Mouse (Mus musculus) CH12.LX (cell line): ENCODE measurements around the gene Lman1l. TPM values are rescaled to one million over a fixed set of nuclear protein-coding genes. Genes with fewer than 3 reads are reported as not detected.

Experiments
- DNase-seq: peaks from one replicate; pipeline ENCODE4 v3.0.0-alpha.2; 2013; ENCODE audit errors: extremely low read depth
- H3K27ac ChIP-seq: 2 replicates; pipeline ENCODE4 v1.5.1; 2012; ENCODE audit warnings: low read depth, mild to moderate bottlenecking, control low read depth, moderate library complexity; ENCODE audit not compliant: insufficient read depth
- H3K27me3 ChIP-seq: replicated peaks from 2 replicates; pipeline ENCODE3; 2012; ENCODE audit warnings: inconsistent platforms
- H3K36me3 ChIP-seq, 2 experiments: replicated peaks in 1 of 2; 2 replicates each; pipeline versions ENCODE3 to v1.6.1; 2012; ENCODE audit warnings: inconsistent platforms in 1 of 2, low read length in 1 of 2, mild to moderate bottlenecking in 1 of 2, mixed read lengths in 1 of 2, moderate library complexity in 1 of 2; ENCODE audit not compliant: control insufficient read depth in 1 of 2, insufficient read depth in 1 of 2
- H3K4me1 ChIP-seq, 2 experiments: 2 replicates each; pipeline ENCODE4 v1.6.1; 2012; ENCODE audit warnings: inconsistent platforms in 1 of 2, moderate library complexity in 1 of 2; ENCODE audit not compliant: insufficient read depth in 2 of 2, control insufficient read depth in 1 of 2
- H3K4me2 ChIP-seq: 2 replicates; pipeline ENCODE4 v1.6.1; 2012; ENCODE audit warnings: low read depth, mild to moderate bottlenecking, control low read depth; ENCODE audit not compliant: poor library complexity, insufficient read depth, severe bottlenecking
- H3K4me3 ChIP-seq, 3 experiments: fragments of 150-350 bp in 1 of 3; sonication (generic) in 1 of 3; replicated peaks in 1 of 3; 2 replicates each; pipeline versions ENCODE3 to v1.5.1; 2011 to 2012; ENCODE audit warnings: low read depth in 2 of 3, low read length in 2 of 3, mild to moderate bottlenecking in 2 of 3, moderate library complexity in 2 of 3, control low read depth in 1 of 3, improper control_type of control experiment in 1 of 3, inconsistent platforms in 1 of 3, mixed read lengths in 1 of 3; ENCODE audit not compliant: poor library complexity in 1 of 3
- H3K79me2 ChIP-seq: replicated peaks from 2 replicates; pipeline ENCODE4 v1.6.1; 2012; ENCODE audit warnings: mild to moderate bottlenecking, moderate library complexity; ENCODE audit not compliant: control insufficient read depth, poor library complexity, insufficient read depth, severe bottlenecking; ENCODE audit errors: extremely low read depth
- H3K9ac ChIP-seq: 2 replicates; pipeline ENCODE4 v1.6.1; 2012; ENCODE audit warnings: low read depth, mild to moderate bottlenecking, control low read depth, moderate library complexity; ENCODE audit not compliant: insufficient read depth
- H3K9me3 ChIP-seq: replicated peaks from 2 replicates; pipeline ENCODE3; 2012; ENCODE audit warnings: low read length, inconsistent platforms, mixed read lengths
- BHLHE40 ChIP-seq: IDR thresholded peaks from 2 replicates; pipeline ENCODE4 v1.6.1; 2011; ENCODE audit warnings: mild to moderate bottlenecking, low read depth, low read length, improper control_type of control experiment
- CHD1 ChIP-seq: IDR thresholded peaks from 2 replicates; pipeline ENCODE4 v1.6.1; 2012; ENCODE audit warnings: low read depth, low read length, improper control_type of control experiment, inconsistent platforms
- EP300 ChIP-seq: IDR thresholded peaks from 2 replicates; pipeline ENCODE4 v1.6.1; 2011; ENCODE audit warnings: low read length, improper control_type of control experiment
- ETS1 ChIP-seq: conservative IDR thresholded peaks from 2 replicates; pipeline ENCODE4 v1.6.1; 2012; ENCODE audit warnings: low read depth, mild to moderate bottlenecking, inconsistent platforms, low read length, improper control_type of control experiment, moderate library complexity
- GABPA ChIP-seq: IDR thresholded peaks from 2 replicates; pipeline ENCODE4 v1.6.1; 2012; ENCODE audit warnings: low read depth, low read length, improper control_type of control experiment, inconsistent platforms; ENCODE audit not compliant: insufficient replicate concordance
- HCFC1 ChIP-seq: IDR thresholded peaks from 2 replicates; pipeline ENCODE4 v1.6.1; 2012; ENCODE audit warnings: low read depth, mild to moderate bottlenecking, inconsistent platforms, low read length, improper control_type of control experiment
- IRF4 ChIP-seq: IDR thresholded peaks from 2 replicates; pipeline ENCODE4 v1.6.1; 2014; ENCODE audit warnings: low read depth, mild to moderate bottlenecking, inconsistent platforms, low read length, improper control_type of control experiment
- MAZ ChIP-seq: IDR thresholded peaks from 2 replicates; pipeline ENCODE4 v1.6.1; 2012; ENCODE audit warnings: low read depth, mild to moderate bottlenecking, inconsistent platforms, low read length, improper control_type of control experiment, moderate library complexity
- MEF2A ChIP-seq: IDR thresholded peaks from 2 replicates; pipeline ENCODE4 v1.6.1; 2014; ENCODE audit warnings: low read depth, mild to moderate bottlenecking, inconsistent platforms, low read length, improper control_type of control experiment, borderline replicate concordance
- MXI1 ChIP-seq: IDR thresholded peaks from 2 replicates; pipeline ENCODE4 v1.6.1; 2011; ENCODE audit warnings: mild to moderate bottlenecking, low read depth, low read length, improper control_type of control experiment
- MYC ChIP-seq: IDR thresholded peaks from 2 replicates; pipeline ENCODE4 v1.6.1; 2011; ENCODE audit warnings: low read depth, mild to moderate bottlenecking, improper control_type of control experiment, low read length
- PAX5 ChIP-seq: IDR thresholded peaks from 2 replicates; pipeline ENCODE4 v1.6.1; 2012; ENCODE audit warnings: low read length, inconsistent platforms, mixed read lengths
- POLR2A ChIP-seq: IDR thresholded peaks from 2 replicates; pipeline ENCODE4 v1.6.1; 2011; ENCODE audit warnings: low read depth, mild to moderate bottlenecking, improper control_type of control experiment, low read length
- RCOR1 ChIP-seq: conservative IDR thresholded peaks from 2 replicates; pipeline ENCODE4 v1.6.1; 2012; ENCODE audit warnings: low read depth, mild to moderate bottlenecking, inconsistent platforms, low read length, improper control_type of control experiment
- SIN3A ChIP-seq: IDR thresholded peaks from 2 replicates; pipeline ENCODE4 v1.6.1; 2012; ENCODE audit warnings: low read length, improper control_type of control experiment, inconsistent platforms
- TCF12 ChIP-seq: IDR thresholded peaks from 2 replicates; pipeline ENCODE4 v1.6.1; 2014; ENCODE audit warnings: low read depth, mild to moderate bottlenecking, inconsistent platforms, low read length, improper control_type of control experiment
- UBTF ChIP-seq: IDR thresholded peaks from 2 replicates; pipeline ENCODE4 v1.6.1; 2012; ENCODE audit warnings: low read depth, mild to moderate bottlenecking, inconsistent platforms, low read length, improper control_type of control experiment, moderate library complexity
- ZKSCAN1 ChIP-seq: IDR thresholded peaks from 2 replicates; pipeline ENCODE4 v1.6.1; 2012; ENCODE audit warnings: low read depth, inconsistent platforms, low read length, improper control_type of control experiment, borderline replicate concordance
- ZMIZ1 ChIP-seq: IDR thresholded peaks from 2 replicates; pipeline ENCODE4 v1.6.1; 2012; ENCODE audit warnings: low read depth, mild to moderate bottlenecking, inconsistent platforms, low read length, improper control_type of control experiment
- ZNF384 ChIP-seq: IDR thresholded peaks from 2 replicates; pipeline ENCODE4 v1.6.1; 2012; ENCODE audit warnings: low read depth, low read length, improper control_type of control experiment, inconsistent platforms
- dilution Hi-C: fragments of 300-500 bp; cut with MboI; formaldehyde crosslinking; loops from 2 replicates; pipeline ENCODE4 v1.14.3; 2020; ENCODE audit warnings: low sequenced_read_pairs; ENCODE audit not compliant: extremely low pct_unique_long_range_greater_than_20kb, extremely low pct_ligation_motif_present
- in situ Hi-C: fragments of 300-500 bp; cut with MboI; formaldehyde crosslinking; loops from 3 replicates; pipeline ENCODE4 v1.14.3; 2019; ENCODE audit warnings: low sequenced_read_pairs, low pct_ligation_motif_present, low pct_unique_long_range_greater_than_20kb, mixed read lengths
- polyA plus RNA-seq: library from polyadenylated mRNA; unstranded; fragments of >175 nt; gene quantifications from 2 replicates; pipeline ENCODE4 v1.2.1, GENCODE M21; 2012; ENCODE audit warnings: low read depth; ENCODE audit not compliant: insufficient read length
- total RNA-seq, 2 experiments: library from RNA; depleted of rRNA; stranded (reverse); fragments of 300-350 nt in 1 of 2; fragments of >200 nt in 1 of 2; gene quantifications; 2 replicates each; pipeline ENCODE4 v1.2.3; 2012 to 2014

Gene Lman1l
- total and polyA plus RNA-seq, 3 experiments: 0.19 TPM; not detected in 2

DNA sequence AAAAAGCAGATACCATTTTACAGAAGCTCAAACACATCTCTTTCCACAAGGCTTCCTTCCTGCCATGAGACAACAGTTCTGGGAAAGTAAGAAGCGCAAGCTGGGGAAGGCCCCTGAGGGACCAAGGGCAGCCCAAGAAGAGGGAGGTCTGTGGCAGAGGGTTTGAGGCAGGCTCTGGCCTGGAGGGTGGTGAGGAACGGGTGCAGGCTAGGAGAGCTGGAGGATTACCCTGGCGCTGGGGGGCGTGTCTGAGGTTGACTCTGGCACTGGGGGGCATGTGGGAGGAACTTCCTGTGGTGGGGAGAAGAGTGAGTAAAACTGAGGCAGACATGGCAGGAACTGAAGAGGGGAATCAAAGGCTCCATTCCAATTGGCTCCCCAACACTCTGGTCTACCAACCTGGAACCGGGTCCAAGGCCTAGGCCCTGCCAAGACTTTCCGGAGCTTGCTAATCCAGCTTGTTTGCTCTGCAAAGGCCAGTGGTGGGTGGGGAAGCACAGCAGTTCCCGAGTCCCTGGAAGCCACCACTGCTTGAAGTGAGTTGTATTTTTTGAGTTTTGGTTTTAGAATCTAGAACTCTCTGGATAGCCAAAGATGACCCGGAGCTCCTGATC lies 2.9 kb downstream of the Lman1l start:
- Histone ChIP-seq H3K9me3 (no peaks in the 10 kb centered on the region), H3K27me3 (peaks cover 4% of the 10 kb centered on the region), H3K4me2 (no peak overlapping the region), H3K27ac (no peak overlapping the region), H3K36me3 (no peaks in the 10 kb centered on the region), H3K79me2 (no peaks in the 10 kb centered on the region), H3K4me3 (no peak overlapping the region), H3K4me1 (peaks cover 0 to 6% of the 10 kb centered on the region in 2 experiments; a peak in 2 of 4 replicates), H3K9ac (no peak overlapping the region)
- in situ Hi-C loops: loop anchor here (5.0 kb wide), 1 partner anchor 35 kb away; the partner anchor contains the start of gene Csk
- DNase-seq: no peak
- TF ChIP-seq PAX5 (no peak), HCFC1 (no peak), GABPA (no peak), TCF12 (no peak), ETS1 (no peak), MAZ (no peak), MEF2A (no peak), MXI1 (no peak), MYC (no peak), ZKSCAN1 (no peak), EP300 (no peak), BHLHE40 (no peak)
- dilution Hi-C loops: no loop called here

DNA sequence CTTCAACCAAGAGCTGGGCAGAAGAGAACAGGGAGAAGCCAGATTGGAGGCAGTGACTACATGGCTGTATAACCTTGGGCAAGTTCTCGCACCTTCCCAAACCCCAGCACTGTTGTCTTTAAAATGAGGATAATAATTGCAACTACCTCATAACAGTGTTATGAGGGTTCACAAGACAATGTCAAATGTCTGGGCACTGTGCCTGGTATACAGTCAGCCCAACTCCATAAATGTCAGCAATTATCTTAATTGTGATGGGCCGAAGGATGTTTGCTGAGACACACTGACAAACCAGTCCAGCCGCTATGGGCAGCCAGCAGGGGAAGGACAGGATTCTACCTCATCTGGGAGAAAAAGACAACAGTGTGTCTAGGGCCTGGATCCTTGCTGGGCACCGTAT lies 5.8 kb downstream of the Lman1l start:
- no peak overlapping the region for H3K4me3 ChIP-seq
- peaks cover 5% of the 10 kb centered on the region for H3K27me3 ChIP-seq
- no peak for TF ChIP-seq CHD1
- no peak for TF ChIP-seq TCF12
- no peak for TF ChIP-seq MEF2A
- TF ChIP-seq ZNF384: no peak
- TF ChIP-seq HCFC1: no peak
- no peak for TF ChIP-seq ZMIZ1
- no peak for TF ChIP-seq MYC
- TF ChIP-seq POLR2A: no peak
- no peak for TF ChIP-seq SIN3A
- TF ChIP-seq IRF4: no peak
- TF ChIP-seq RCOR1: no peak
- TF ChIP-seq UBTF: no peak
- TF ChIP-seq GABPA: no peak
- TF ChIP-seq PAX5: no peak
- H3K27ac ChIP-seq: no peak overlapping the region
- H3K9me3 ChIP-seq: no peaks in the 10 kb centered on the region
- no peak overlapping the region for H3K4me2 ChIP-seq
- dilution Hi-C loops: no loop called here
- H3K36me3 ChIP-seq: no peaks in the 10 kb centered on the region
- peaks cover 0 to 19% of the 10 kb centered on the region in 2 experiments; a peak in 2 of 4 replicates for H3K4me1 ChIP-seq
- in situ Hi-C loops: loop anchor here (5.0 kb wide), 1 partner anchor 38 kb away; the partner anchor contains the start of gene Csk
- no peak overlapping the region for H3K9ac ChIP-seq
- DNase-seq: no peak
- no peaks in the 10 kb centered on the region for H3K79me2 ChIP-seq
